Mouse (Mus musculus) MEL (cell line): ENCODE measurements at regions not wholly inside any gene's neighbourhood (a gene's known extent, or its start where the extent isn't known, plus 50 kb on each side); places are given as distances from the start of the nearest gene placed in this dataset.

Experiments used
- DNase-seq: peaks from one replicate; pipeline ENCODE4 v3.0.0; 2011; ENCODE audit warnings: low read depth, low spot score
- H3K27ac ChIP-seq: 2 replicates; pipeline ENCODE4 v1.5.1; 2012; ENCODE audit warnings: low read depth, mild to moderate bottlenecking, control low read depth, low read length, moderate library complexity; ENCODE audit not compliant: control insufficient read depth
- H3K27me3 ChIP-seq, 2 experiments: fragments of 150-350 bp in 1 of 2; sonication (generic) in 1 of 2; 2 replicates each; pipeline ENCODE4 v1.6.1; 2012; ENCODE audit warnings: low read length in 2 of 2, mild to moderate bottlenecking in 2 of 2, improper control_type of control experiment in 1 of 2, moderate library complexity in 1 of 2; ENCODE audit not compliant: insufficient read depth in 2 of 2, control insufficient read depth in 1 of 2
- H3K36me3 ChIP-seq, 2 experiments: 2 replicates each; pipeline ENCODE4 v1.6.1; 2012 to 2014; ENCODE audit warnings: low read length in 2 of 2, improper control_type of control experiment in 1 of 2, inconsistent platforms in 1 of 2, mild to moderate bottlenecking in 1 of 2; ENCODE audit not compliant: insufficient read depth in 2 of 2, control insufficient read depth in 1 of 2
- H3K4me1 ChIP-seq, 2 experiments: fragments of 150-350 bp in 1 of 2; sonication (generic) in 1 of 2; 2 replicates each; pipeline ENCODE4 v1.6.1; 2012; ENCODE audit warnings: low read length in 2 of 2, improper control_type of control experiment in 1 of 2, mild to moderate bottlenecking in 1 of 2; ENCODE audit not compliant: insufficient read depth in 2 of 2, control insufficient read depth in 1 of 2
- H3K4me3 ChIP-seq, 2 experiments: fragments of 150-350 bp in 1 of 2; sonication (generic) in 1 of 2; 2 replicates each; pipeline ENCODE4 v1.5.1; 2012; ENCODE audit warnings: low read depth in 2 of 2, low read length in 2 of 2, mild to moderate bottlenecking in 2 of 2, moderate library complexity in 2 of 2, control low read depth in 1 of 2, improper control_type of control experiment in 1 of 2; ENCODE audit not compliant: control insufficient read depth in 1 of 2, insufficient read depth in 1 of 2
- H3K79me2 ChIP-seq: 2 replicates; pipeline ENCODE4 v1.6.1; 2012; ENCODE audit warnings: mild to moderate bottlenecking, low read length, moderate library complexity; ENCODE audit not compliant: control insufficient read depth, poor library complexity, insufficient read depth
- H3K9ac ChIP-seq: 2 replicates; pipeline ENCODE4 v1.6.1; 2012; ENCODE audit warnings: low read depth, mild to moderate bottlenecking, control low read depth, low read length, moderate library complexity; ENCODE audit not compliant: control insufficient read depth, poor library complexity, severe bottlenecking
- H3K9me3 ChIP-seq: fragments of 150-350 bp; sonication (generic); replicated peaks from 2 replicates; pipeline ENCODE4 v1.6.1; 2012; ENCODE audit warnings: mild to moderate bottlenecking, low read length, improper control_type of control experiment, moderate library complexity; ENCODE audit not compliant: insufficient read depth
- BHLHE40 ChIP-seq: IDR thresholded peaks from 2 replicates; pipeline ENCODE4 v1.6.1; 2012; ENCODE audit warnings: low read depth, mild to moderate bottlenecking, inconsistent platforms, low read length, improper control_type of control experiment, borderline replicate concordance
- CHD2 ChIP-seq: IDR thresholded peaks from 2 replicates; pipeline ENCODE4 v1.6.1; 2011; ENCODE audit warnings: low read length, improper control_type of control experiment
- ELF1 ChIP-seq: IDR thresholded peaks from 2 replicates; pipeline ENCODE4 v1.6.1; 2014; ENCODE audit warnings: low read depth, mild to moderate bottlenecking, inconsistent platforms, low read length, improper control_type of control experiment, moderate library complexity
- ETS1 ChIP-seq: IDR thresholded peaks from 2 replicates; pipeline ENCODE4 v1.6.1; 2012; ENCODE audit warnings: low read depth, mild to moderate bottlenecking, inconsistent platforms, low read length, improper control_type of control experiment, moderate library complexity
- GABPA ChIP-seq: IDR thresholded peaks from 2 replicates; pipeline ENCODE4 v1.6.1; 2012; ENCODE audit warnings: low read depth, mild to moderate bottlenecking, inconsistent platforms, low read length, improper control_type of control experiment, moderate library complexity
- GATA1 ChIP-seq: IDR thresholded peaks from 2 replicates; pipeline ENCODE4 v1.6.1; 2011; ENCODE audit warnings: low read depth, low read length, improper control_type of control experiment
- HCFC1 ChIP-seq: IDR thresholded peaks from 2 replicates; pipeline ENCODE4 v1.6.1; 2012; ENCODE audit warnings: low read depth, mild to moderate bottlenecking, inconsistent platforms, low read length, improper control_type of control experiment, moderate library complexity
- JUND ChIP-seq: IDR thresholded peaks from 2 replicates; pipeline ENCODE4 v1.6.1; 2011; ENCODE audit warnings: low read depth, mild to moderate bottlenecking, improper control_type of control experiment, low read length
- MAX ChIP-seq: IDR thresholded peaks from 2 replicates; pipeline ENCODE4 v1.6.1; 2011; ENCODE audit warnings: low read length, improper control_type of control experiment
- MYB ChIP-seq: IDR thresholded peaks from 2 replicates; pipeline ENCODE4 v1.6.1; 2011; ENCODE audit warnings: mild to moderate bottlenecking, low read depth, low read length, improper control_type of control experiment
- MYC ChIP-seq: IDR thresholded peaks from 2 replicates; pipeline ENCODE4 v1.6.1; 2011; ENCODE audit warnings: low read depth, mild to moderate bottlenecking, low read length, improper control_type of control experiment, moderate library complexity
- NELFE ChIP-seq: IDR thresholded peaks from 2 replicates; pipeline ENCODE4 v1.6.1; 2011; ENCODE audit warnings: low read depth, low read length, improper control_type of control experiment
- POLR2AphosphoS2 ChIP-seq: IDR thresholded peaks from 2 replicates; pipeline ENCODE4 v1.6.1; 2011; ENCODE audit warnings: low read length, improper control_type of control experiment
- POLR2AphosphoS5 ChIP-seq: IDR thresholded peaks from 2 replicates; pipeline ENCODE4 v1.6.1; 2012; ENCODE audit warnings: low read depth, borderline replicate concordance, mild to moderate bottlenecking, inconsistent platforms, low read length, moderate library complexity, mixed read lengths
- RAD21 ChIP-seq: IDR thresholded peaks from 2 replicates; pipeline ENCODE4 v1.6.1; 2011; ENCODE audit warnings: mild to moderate bottlenecking, low read depth, low read length, improper control_type of control experiment
- SIN3A ChIP-seq: IDR thresholded peaks from 2 replicates; pipeline ENCODE4 v1.6.1; 2012; ENCODE audit warnings: low read length, improper control_type of control experiment, inconsistent platforms
- TAL1 ChIP-seq: IDR thresholded peaks from 2 replicates; pipeline ENCODE4 v1.6.1; 2012; ENCODE audit warnings: mild to moderate bottlenecking, inconsistent platforms, low read length, moderate library complexity, mixed read lengths
- TBP ChIP-seq: IDR thresholded peaks from 2 replicates; pipeline ENCODE4 v1.8.0; 2011; ENCODE audit warnings: low read depth, low read length, improper control_type of control experiment
- UBTF ChIP-seq: IDR thresholded peaks from 2 replicates; pipeline ENCODE4 v1.6.1; 2012; ENCODE audit warnings: low read depth, mild to moderate bottlenecking, inconsistent platforms, low read length, improper control_type of control experiment, moderate library complexity, borderline replicate concordance; ENCODE audit not compliant: insufficient read depth
- USF1 ChIP-seq: IDR thresholded peaks from 2 replicates; pipeline ENCODE4 v1.6.1; 2014; ENCODE audit warnings: low read depth, mild to moderate bottlenecking, inconsistent platforms, low read length, improper control_type of control experiment, moderate library complexity
- ZC3H11A ChIP-seq: IDR thresholded peaks from 2 replicates; pipeline ENCODE4 v1.6.1; 2012; ENCODE audit warnings: low read depth, mild to moderate bottlenecking, inconsistent platforms, low read length, improper control_type of control experiment
- ZKSCAN1 ChIP-seq: IDR thresholded peaks from 2 replicates; pipeline ENCODE4 v1.6.1; 2012; ENCODE audit warnings: low read depth, mild to moderate bottlenecking, inconsistent platforms, low read length, improper control_type of control experiment, moderate library complexity
- ZNF384 ChIP-seq: IDR thresholded peaks from 2 replicates; pipeline ENCODE4 v1.6.1; 2012; ENCODE audit warnings: low read depth, mild to moderate bottlenecking, inconsistent platforms, low read length, improper control_type of control experiment

DNA sequence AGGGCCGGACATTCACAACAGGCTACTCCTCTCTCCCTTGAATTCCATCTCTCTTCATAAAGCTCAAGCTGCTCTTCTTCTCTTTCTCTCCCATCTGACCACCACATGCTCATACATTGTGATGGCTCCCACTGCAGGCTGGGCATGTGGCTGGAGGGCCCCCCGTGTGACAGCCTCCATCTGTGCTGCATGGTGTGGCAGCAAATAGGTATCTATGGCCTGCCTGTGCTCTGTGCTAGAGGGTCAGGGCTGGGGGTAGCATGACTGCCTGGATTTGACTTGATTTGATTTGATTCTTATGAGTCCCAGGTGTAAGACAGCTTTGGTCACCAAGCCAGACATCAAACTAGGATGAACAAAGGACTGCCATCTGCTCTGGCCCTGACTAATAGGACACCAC, 57.0 kb upstream of the Spred1 start:
- TF ChIP-seq POLR2AphosphoS2 (no peak), MYB (no peak), HCFC1 (no peak), ETS1 (no peak), UBTF (no peak), POLR2AphosphoS5 (no peak), USF1 (no peak), RAD21 (no peak), MAX (no peak), NELFE (no peak), ZKSCAN1 (no peak), TAL1 (no peak), MYC (no peak), JUND (no peak), ELF1 (no peak), GABPA (no peak)
- Histone ChIP-seq H3K4me3 (no peak overlapping the region), H3K27me3 (no peaks in the 10 kb centered on the region; a peak in 1 of 4 replicates), H3K9me3 (no peaks in the 10 kb centered on the region), H3K4me1 (no peaks in the 10 kb centered on the region), H3K9ac (no peak overlapping the region), H3K79me2 (no peaks in the 10 kb centered on the region), H3K36me3 (no peaks in the 10 kb centered on the region), H3K27ac (no peak overlapping the region)
- no peak for DNase-seq

DNA sequence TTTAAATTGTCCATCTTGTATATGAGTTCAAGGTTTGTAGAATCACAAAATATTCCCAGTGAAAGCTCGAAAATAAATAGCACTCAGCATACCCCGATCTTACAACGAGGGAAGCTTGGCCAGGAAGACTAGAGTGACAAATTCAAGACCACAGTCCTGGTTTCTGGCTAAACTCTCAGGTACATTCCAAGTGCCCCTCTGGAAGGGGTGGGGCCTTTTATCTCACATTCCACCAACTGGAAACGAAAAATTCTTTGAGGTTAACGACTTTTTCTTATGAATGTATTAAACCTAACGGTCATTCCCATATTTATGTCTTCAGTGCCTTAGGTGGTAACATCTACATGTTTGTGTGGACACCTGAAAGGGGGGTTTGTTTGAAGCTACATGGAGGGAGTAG, 50.8 kb upstream of the Spred1 start:
- no peak for TF ChIP-seq UBTF
- no peaks in the 10 kb centered on the region for H3K4me1 ChIP-seq
- H3K27me3 ChIP-seq, result peaks cover 0 to 2% of the 10 kb centered on the region in 2 experiments; a peak in 3 of 4 replicates
- no peak overlapping the region for H3K4me3 ChIP-seq
- H3K36me3 ChIP-seq, result no peaks in the 10 kb centered on the region
- H3K9ac ChIP-seq, result no peak overlapping the region
- DNase-seq, result no peak
- H3K79me2 ChIP-seq, result no peaks in the 10 kb centered on the region
- no peaks in the 10 kb centered on the region for H3K9me3 ChIP-seq
- H3K27ac ChIP-seq, result no peak overlapping the region

DNA sequence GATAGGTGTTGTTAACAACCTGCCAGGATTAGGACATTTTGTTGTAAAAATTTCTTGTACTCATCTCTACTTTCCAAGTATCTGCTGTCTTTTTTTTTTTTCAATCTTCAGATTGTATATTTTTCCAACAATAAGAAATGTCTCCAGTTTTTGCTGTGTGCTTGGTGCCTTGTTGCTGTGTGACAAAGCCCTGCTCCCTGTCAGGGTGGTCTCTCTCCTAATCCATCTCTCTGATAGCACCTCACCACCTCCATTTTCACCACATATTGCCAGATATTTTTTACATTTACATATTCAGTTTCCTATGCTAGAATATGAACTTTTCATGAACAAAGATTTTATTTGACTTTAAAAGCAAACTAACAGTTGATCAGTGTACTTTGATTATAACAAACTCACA, 50.1 kb upstream of the Spred1 start:
- no peak overlapping the region for H3K4me3 ChIP-seq
- no peak for DNase-seq
- H3K36me3 ChIP-seq, result no peaks in the 10 kb centered on the region
- peaks cover 0 to 2% of the 10 kb centered on the region in 2 experiments; a peak in 3 of 4 replicates for H3K27me3 ChIP-seq
- no peaks in the 10 kb centered on the region for H3K79me2 ChIP-seq
- H3K9me3 ChIP-seq, result no peaks in the 10 kb centered on the region
- TF ChIP-seq CHD2, result no peak
- TF ChIP-seq SIN3A, result no peak
- TF ChIP-seq ZNF384, result no peak
- TF ChIP-seq TBP, result no peak
- no peak for TF ChIP-seq MYB
- TF ChIP-seq GATA1, result no peak
- TF ChIP-seq ZC3H11A, result no peak
- no peak for TF ChIP-seq ETS1
- TF ChIP-seq POLR2AphosphoS5, result no peak
- TF ChIP-seq BHLHE40, result no peak
- no peak overlapping the region for H3K9ac ChIP-seq
- H3K27ac ChIP-seq, result no peak overlapping the region
- H3K4me1 ChIP-seq, result no peaks in the 10 kb centered on the region
